Mouse (Mus musculus): ENCODE data around the gene Clasp1.

GRCm38 (mm10) chr1:118444988-118445387 lies 56.1 kb downstream of the Clasp1 start:
- no peak for TF ChIP-seq RAD21 (IDR thresholded peaks at IDR 0.05; ENCODE audit: low read depth, low read length)
- no peak for TF ChIP-seq POLR2A (IDR thresholded peaks at IDR 0.05; ENCODE audit: low read depth, low read length)
- no peak for TF ChIP-seq EP300 (IDR thresholded peaks at IDR 0.05; ENCODE audit: low read length)
- no peak for TF ChIP-seq SMC3 (IDR thresholded peaks at IDR 0.05; ENCODE audit: low read depth, low read length)
- TF ChIP-seq MAZ (IDR thresholded peaks at IDR 0.05; ENCODE audit: low read depth, low read length): no peak
- TF ChIP-seq POLR2AphosphoS2 (IDR thresholded peaks at IDR 0.05; ENCODE audit: low read depth, low read length): no peak
- TF ChIP-seq CTCF (conservative IDR thresholded peaks at IDR 0.05 in 1 of 2, IDR thresholded peaks at IDR 0.05 in 1 of 2; ENCODE audit: low read depth in 2 of 2, low read length in 2 of 2): no peak
- TF ChIP-seq ZNF384 (IDR thresholded peaks at IDR 0.05; ENCODE audit: low read depth, low read length): no peak
- no peak for TF ChIP-seq KAT2A (IDR thresholded peaks at IDR 0.05; ENCODE audit: insufficient replicate concordance, low read length)
